Mouse (Mus musculus) frontal cortex, postnatal 25 days (tissue): ENCODE measurements around the gene Ttc39d.
"Not testable (repeated sequence)": the region's sequence is repeated elsewhere in the genome, so short reads cannot be mapped to it uniquely, and the experiment has no call there.

Source experiments
- DNase-seq, 2 experiments: peaks; one replicate each; pipeline ENCODE4 v3.0.0; 2022; ENCODE audit warnings: low spot score in 2 of 2

The Ttc39d gene

GRCm38 (mm10) chr17:80193075-80193474, 14.2 kb upstream of the Ttc39d start:
- DNase-seq, result no peak

GRCm38 (mm10) chr17:80199160-80199778, 8.0 kb upstream of the Ttc39d start:
- DNase-seq, result no peak

DNA sequence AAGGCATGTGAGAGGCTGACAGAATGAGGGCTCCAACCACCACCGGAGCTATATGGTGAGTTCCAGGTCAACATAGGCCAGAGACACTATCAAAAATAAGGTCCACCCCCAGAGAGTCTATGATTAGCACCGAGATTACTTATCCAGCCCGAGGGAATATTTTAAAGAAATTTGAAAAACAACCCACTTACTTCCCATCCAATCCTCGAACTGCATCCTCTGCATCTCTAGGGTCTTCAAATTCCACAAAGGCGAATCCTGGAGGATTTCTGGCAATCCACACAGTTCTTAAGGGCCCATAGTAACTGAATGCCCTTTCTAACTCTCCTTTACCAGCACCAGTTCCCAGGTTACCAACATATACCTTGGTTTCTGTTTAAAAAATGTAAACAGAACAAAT, 1.6 kb upstream of the Ttc39d start:
- no peak for DNase-seq

GRCm38 (mm10) chr17:80206301-80206670, 974 bp upstream of the Ttc39d start:
- DNase-seq, result no peak

- DNase-seq, result not testable (repeated sequence)
Observed at GRCm38 (mm10) chr17:80213998-80214397, 6.7 kb downstream of the Ttc39d start.

DNA sequence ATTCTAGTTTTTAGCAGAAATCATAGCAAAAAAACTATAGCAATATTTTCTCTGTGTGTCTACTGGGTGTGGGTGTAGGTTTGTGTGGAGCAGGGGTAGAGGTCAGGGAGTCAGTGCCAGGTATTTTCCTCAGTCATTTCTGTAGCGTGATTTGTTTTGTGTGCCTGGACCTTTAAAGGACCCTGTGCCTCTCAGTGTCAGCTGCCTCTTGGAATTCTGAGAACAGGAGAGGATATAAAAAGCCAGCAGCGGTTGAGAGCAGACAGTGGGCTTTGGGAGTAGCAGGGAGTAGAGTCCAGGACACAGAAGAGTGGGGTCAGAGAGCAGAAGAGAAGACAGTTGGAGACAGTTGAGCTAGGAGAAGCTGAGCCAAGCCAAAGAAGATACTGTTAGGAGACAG, 12.9 kb downstream of the Ttc39d start:
- no peak for DNase-seq

- DNase-seq, result no peak
Observed at GRCm38 (mm10) chr17:80221202-80221601, 13.9 kb downstream of the Ttc39d start.

GRCm38 (mm10) chr17:80221890-80222628, 14.8 kb downstream of the Ttc39d start:
- DNase-seq, result no peak

- DNase-seq, result no peak
Observed at GRCm38 (mm10) chr17:80223829-80224228, 16.6 kb downstream of the Ttc39d start.

- peak; percentile 65 to 72 for DNase-seq
Observed at GRCm38 (mm10) chr17:80224326-80225116, 17.3 kb downstream of the Ttc39d start, which contains the start of gene Gemin6. Gemin6 (plus strand) TSS chr17:80224441.

- not testable (repeated sequence) for DNase-seq
Observed at GRCm38 (mm10) chr17:80225142-80225541, 17.9 kb downstream of the Ttc39d start.

- DNase-seq, result no peak
Observed at GRCm38 (mm10) chr17:80229396-80229795, 22.1 kb downstream of the Ttc39d start.

DNA sequence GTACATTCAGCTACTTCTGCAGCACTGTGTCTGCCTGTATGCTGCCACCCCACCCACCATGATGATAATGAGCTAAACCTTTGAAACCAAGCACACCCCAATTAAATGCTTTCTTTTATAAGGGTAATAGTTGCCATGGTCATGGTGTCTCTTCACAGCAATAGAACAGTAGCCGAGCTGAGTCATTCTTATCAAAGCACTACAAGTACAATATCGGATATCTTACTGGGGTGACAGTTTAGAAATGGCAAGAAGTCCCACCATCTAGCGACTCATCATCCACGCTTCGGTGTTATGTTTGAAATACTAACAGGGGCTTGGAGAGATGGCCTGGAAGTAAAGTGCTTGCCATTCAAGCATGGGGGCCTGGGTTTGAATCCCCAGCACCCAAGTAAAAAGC, 26.6 kb downstream of the Ttc39d start:
- DNase-seq, result no peak

DNA sequence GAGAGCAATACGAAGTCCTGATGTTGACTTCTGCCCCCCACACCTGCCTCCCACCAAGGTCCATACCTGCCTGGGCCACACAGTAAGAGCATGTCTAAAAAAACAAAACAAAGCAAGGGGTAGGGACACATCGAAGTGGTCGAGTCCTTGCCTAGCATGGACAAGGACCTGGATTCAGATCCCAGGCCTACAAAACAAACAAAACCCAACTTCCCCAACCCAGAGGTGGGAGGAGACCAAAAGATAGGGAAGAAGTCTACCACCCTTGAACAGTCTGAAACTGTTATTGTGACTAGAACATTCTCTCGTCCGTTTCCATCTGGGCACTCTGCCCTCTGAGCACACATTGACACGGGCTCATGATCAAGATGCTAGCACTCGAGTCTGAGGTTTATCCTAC, 27.1 kb downstream of the Ttc39d start:
- no peak for DNase-seq

DNA sequence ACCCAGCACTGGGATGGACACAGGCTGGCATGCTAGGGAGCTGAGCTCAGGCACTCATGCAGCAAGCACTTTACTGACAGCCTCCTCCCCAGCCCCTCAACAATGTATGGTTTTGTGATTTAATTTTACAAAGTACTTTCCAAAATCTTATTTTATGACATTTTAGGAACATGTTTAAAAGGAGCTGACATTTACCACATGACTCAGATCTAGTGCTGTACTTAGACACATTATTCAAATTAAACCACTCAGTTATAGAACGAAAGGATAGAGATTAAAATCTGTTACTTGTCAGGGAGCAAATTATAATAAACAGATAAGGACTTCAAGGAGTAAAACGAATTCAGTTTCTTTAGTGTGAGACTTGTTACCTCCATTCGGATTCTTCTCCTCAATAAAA, 28.2 kb downstream of the Ttc39d start:
- DNase-seq, result no peak

DNA sequence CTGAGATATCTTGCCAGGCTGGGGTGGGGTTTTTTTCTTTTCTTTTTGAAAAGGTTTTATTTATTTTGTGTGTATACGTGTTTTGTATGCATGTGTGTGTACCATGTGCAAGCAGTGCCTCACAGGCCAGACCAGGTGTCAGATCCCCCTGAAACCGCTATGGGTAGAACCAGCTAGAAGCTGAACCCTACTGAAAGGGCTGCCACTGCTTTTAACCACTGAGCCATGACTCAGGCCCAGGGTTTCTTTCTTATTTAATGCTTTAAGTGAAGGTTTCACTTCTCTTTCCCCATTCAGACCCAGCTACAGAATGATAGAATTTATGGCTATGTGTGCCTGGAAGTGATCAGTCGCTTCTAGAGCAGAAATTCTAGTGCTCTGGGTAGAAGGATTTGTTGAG, 29.5 kb downstream of the Ttc39d start:
- DNase-seq, result no peak

DNA sequence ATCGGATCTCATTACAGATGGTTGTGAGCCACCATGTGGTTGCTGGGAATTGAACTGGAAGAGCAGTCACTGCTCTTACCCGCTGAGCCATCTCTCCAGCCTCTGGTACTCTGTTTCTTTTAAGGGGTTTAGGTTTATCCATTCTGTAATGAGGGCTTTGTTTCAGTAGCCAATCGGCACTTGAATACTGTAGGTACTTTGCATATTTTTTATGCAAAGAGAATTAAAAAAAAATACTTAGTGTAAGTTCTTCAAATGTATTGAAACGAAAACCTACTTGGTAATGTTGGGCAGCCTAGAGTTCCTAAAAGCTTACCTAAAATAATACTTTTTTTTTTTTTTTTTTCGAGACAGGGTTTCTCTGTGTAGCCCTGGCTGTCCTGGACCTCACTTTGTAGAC, 30.2 kb downstream of the Ttc39d start:
- no peak for DNase-seq

- DNase-seq, result no peak
Observed at GRCm38 (mm10) chr17:80241594-80241993, 34.3 kb downstream of the Ttc39d start.

DNA sequence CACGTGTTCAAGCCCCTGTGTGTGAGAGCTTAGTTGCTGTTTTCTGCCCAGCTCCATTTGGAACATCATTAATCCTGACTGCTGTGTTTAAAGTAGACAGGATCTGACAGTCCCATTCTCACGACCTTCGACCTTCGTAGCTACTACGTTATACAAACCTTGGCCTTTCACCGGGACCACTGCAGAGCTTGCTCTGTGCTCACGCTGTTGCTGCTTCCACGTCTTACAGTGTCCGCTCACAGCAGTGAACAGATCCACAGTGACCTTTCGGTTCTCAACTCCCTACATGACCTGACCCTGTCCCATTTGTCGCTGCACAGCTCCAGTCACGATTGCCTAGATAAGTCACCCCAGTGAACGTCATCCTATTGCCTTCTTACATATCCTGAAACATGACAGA, 35.9 kb downstream of the Ttc39d start:
- DNase-seq, result no peak

DNA sequence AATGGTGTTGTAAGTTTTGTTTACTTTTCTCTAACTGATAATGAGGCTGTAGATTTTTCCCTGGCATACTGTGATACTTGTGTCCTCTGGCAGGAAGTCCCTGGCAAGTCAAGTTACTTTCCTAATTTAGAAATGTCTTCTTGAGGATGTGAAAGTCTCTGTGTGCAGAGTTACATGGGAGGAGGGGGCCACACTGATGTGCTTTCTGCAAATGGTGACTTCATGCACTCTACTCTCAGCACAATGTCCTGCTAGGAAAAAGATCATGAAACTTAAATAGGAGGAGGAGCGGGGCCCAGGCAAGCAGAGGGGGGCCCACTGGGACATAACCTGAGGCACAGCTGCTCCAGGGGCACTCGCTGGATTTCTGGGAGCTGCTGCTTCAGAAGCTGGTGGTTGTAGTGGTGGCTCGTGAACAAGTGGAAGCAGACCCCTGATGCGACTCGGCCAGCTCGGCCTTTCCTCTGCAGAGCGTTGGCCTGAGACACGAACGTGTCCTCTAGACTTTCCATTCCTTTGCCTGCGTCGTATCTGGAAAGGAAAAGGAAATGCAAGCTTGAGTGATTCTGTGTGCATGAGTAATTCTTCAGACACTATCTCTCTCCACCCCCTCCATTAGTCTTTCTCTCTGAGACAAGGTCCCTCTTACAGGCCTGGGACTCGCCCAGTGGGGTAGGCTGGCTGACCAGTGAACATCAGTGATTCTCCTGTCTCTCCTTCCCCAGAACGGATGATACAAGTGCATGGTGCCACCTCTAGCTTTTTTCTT, 45.7 kb downstream of the Ttc39d start:
- no peak for DNase-seq

DNA sequence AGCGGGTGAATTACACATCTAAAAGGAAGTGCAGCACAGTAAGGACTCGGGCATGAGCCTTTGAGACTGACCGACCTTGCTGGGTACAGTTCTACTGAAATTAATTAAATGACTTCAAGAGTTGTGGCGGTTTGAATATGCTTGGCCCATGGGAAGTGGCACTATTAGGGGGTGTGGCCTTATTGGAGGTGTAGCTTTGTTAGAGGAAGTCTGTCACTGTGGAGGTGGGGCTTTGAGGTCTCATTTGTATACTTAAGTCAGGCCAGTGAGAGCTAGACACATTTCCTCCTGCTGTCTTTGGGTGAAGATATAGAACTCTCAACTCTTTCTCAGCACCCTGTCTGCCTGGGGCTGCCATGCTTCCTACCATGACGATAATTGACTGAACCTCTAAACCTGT, 47.2 kb downstream of the Ttc39d start:
- no peak for DNase-seq

DNA sequence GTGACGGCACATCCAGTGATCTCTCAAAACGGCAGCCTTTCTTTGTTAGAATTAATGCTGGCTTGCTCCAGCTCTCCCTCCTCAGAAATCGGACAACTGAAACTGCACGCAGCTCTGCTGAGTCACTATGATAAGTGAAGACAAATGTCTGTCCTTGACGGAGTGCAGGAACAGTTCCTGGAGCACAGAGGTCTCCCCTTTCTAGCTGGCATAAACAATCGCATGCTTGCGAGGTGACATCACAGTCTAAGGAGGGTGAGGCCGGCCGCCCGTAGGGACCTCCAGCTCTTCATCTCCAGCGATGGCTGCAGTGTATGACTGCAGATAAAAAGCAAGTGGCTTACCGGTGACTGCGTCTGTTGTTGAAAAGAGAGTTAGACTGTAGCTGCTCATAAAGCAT, 47.9 kb downstream of the Ttc39d start:
- no peak for DNase-seq
